Comparison of ENCODE assay signal across 16 mouse cellular contexts in the genomic region with DNA sequence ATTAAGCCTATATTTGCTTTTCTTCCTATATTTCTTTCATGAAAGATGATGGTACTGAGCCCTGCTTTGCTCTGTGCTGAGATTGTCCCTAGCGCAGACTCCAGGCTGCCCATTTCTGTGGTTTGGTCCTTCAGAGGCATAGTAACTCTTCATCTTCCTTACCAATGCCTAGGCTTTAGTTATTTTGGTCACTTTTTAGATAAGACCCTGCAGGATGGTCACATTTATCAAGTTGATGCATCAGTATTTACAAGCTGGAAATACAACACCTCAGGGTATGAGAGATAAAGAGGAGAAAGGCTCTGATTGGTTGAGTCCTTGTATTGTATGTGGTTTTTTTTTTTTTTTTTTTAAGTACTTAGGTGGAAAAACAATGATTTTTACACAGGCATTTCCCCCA. TPM values are rescaled to one million over a fixed set of nuclear protein-coding genes. Genes with fewer than 3 reads are reported as not detected.
A peak's percentile ranks its signal among the peaks of the same experiment; 100 is the strongest.
DNase-seq lines count a peak whose midpoint lies in the region; ATAC-seq and TF ChIP-seq lines count a peak whose summit lies in the region.
"Had no signal": no experiment of that assay in that cellular context is flagged by ENCODE, and none has a peak within 500 bp of the region (broad histone marks: within the 10 kb centered on the region; RNA-seq: fewer than 3 reads in every experiment).

No protein-coding gene starts in this region.

- no peaks in the 10 kb centered on the region for H3K36me3 ChIP-seq in kidney, postnatal 0 days (ENCODE audit: insufficient read depth, low read length)
- peaks cover 50% of the 10 kb centered on the region for H3K36me3 ChIP-seq in forebrain, embryonic 10.5 days (replicated peaks)
- H3K36me3 ChIP-seq in hindbrain, embryonic 14.5 days (replicated peaks; ENCODE audit: control insufficient read depth, insufficient read depth) = peaks cover 24% of the 10 kb centered on the region
- H3K36me3 ChIP-seq in neural tube, embryonic 12.5 days = peaks cover 24% of the 10 kb centered on the region
- H3K36me3 ChIP-seq: liver, embryonic 13.5 days; stomach, embryonic 15.5 days had no signal

- H3K9me3 ChIP-seq in kidney, postnatal 0 days (replicated peaks; ENCODE audit: low read length) = no peaks in the 10 kb centered on the region
- H3K9me3 ChIP-seq in forebrain, embryonic 10.5 days = no peaks in the 10 kb centered on the region
- no peaks in the 10 kb centered on the region for H3K9me3 ChIP-seq in hindbrain, embryonic 14.5 days (ENCODE audit: control insufficient read depth, low read length)
- H3K9me3 ChIP-seq in neural tube, embryonic 12.5 days = no peaks in the 10 kb centered on the region
- H3K9me3 ChIP-seq: liver, embryonic 13.5 days; stomach, embryonic 15.5 days had no signal

- no peak overlapping the region; the same call in 1 of the 2 replicates for H3K9ac ChIP-seq in kidney, postnatal 0 days (ENCODE audit: low read depth, low read length)
- H3K9ac ChIP-seq in hindbrain, embryonic 14.5 days = peak overlapping the region; percentile 85
- H3K9ac ChIP-seq in neural tube, embryonic 12.5 days = peak overlapping the region; percentile 67
- H3K9ac ChIP-seq: liver, embryonic 13.5 days; stomach, embryonic 15.5 days had no signal

- H3K27ac ChIP-seq in kidney, postnatal 0 days = no peak overlapping the region
- H3K27ac ChIP-seq in forebrain, embryonic 10.5 days = peak overlapping the region; percentile 99
- H3K27ac ChIP-seq in hindbrain, embryonic 14.5 days = peak overlapping the region; percentile 66
- no peak overlapping the region for H3K27ac ChIP-seq in neural tube, embryonic 12.5 days
- H3K27ac ChIP-seq: liver, embryonic 13.5 days; stomach, embryonic 15.5 days had no signal

- ATAC-seq in kidney, postnatal 0 days (replicated peaks; ENCODE audit: low FRiP score, low read depth) = no peak
- ATAC-seq in hindbrain, embryonic 14.5 days (ENCODE audit: low FRiP score) = no peak
- ATAC-seq in neural tube, embryonic 12.5 days (ENCODE audit: low FRiP score, low read depth) = no peak

- DNase-seq in kidney, postnatal 0 days (ENCODE audit: low spot score) = no peak
- DNase-seq in kidney, postnatal 25 days = no peak
- no peak for DNase-seq in forebrain, embryonic 10.5 days (ENCODE audit: extremely low spot score, low spot score)
- peak; percentile 35 for DNase-seq in hindbrain, embryonic 14.5 days (ENCODE audit: low spot score)
- DNase-seq in adrenal gland, adult 2 months = no peak
- no peak for DNase-seq in MN1 (ENCODE audit: low spot score)
- DNase-seq in ovary, adult 18-20 months (ENCODE audit: low spot score) = no peak
- DNase-seq: heart, adult 11 months; liver, embryonic 13.5 days; lung, postnatal 14 days; thymus, postnatal 4 days had no signal

- peaks cover 64% of the 10 kb centered on the region for H3K27me3 ChIP-seq in kidney, postnatal 0 days (ENCODE audit: insufficient read depth, low read length)
- H3K27me3 ChIP-seq in forebrain, embryonic 10.5 days (ENCODE audit: poor library complexity, severe bottlenecking) = peaks cover 94% of the 10 kb centered on the region
- H3K27me3 ChIP-seq in hindbrain, embryonic 14.5 days (ENCODE audit: control insufficient read depth, insufficient read depth, low read length) = no peaks in the 10 kb centered on the region
- H3K27me3 ChIP-seq in neural tube, embryonic 12.5 days (replicated peaks) = peaks cover 19% of the 10 kb centered on the region

- H3K4me1 ChIP-seq in kidney, postnatal 0 days (replicated peaks; ENCODE audit: insufficient read depth, low read length) = peaks cover 3% of the 10 kb centered on the region; the same call in 1 of the 2 replicates
- peaks cover 68% of the 10 kb centered on the region for H3K4me1 ChIP-seq in forebrain, embryonic 10.5 days
- peaks cover 34% of the 10 kb centered on the region for H3K4me1 ChIP-seq in hindbrain, embryonic 14.5 days (replicated peaks; ENCODE audit: control insufficient read depth, insufficient read depth, low read length)
- peaks cover 26% of the 10 kb centered on the region for H3K4me1 ChIP-seq in neural tube, embryonic 12.5 days

- H3K4me2 ChIP-seq in kidney, postnatal 0 days (ENCODE audit: low read length) = peak overlapping the region; percentile 48
- peak overlapping the region; percentile 99 for H3K4me2 ChIP-seq in hindbrain, embryonic 14.5 days (replicated peaks)
- H3K4me2 ChIP-seq in neural tube, embryonic 12.5 days (replicated peaks) = peak overlapping the region; percentile 92
- H3K4me2 ChIP-seq: liver, embryonic 13.5 days; stomach, embryonic 15.5 days had no signal

- 18% methylated on average over 1 of the region's 1 CpGs for whole genome bisulfite sequencing in kidney, postnatal 0 days
- 24% methylated on average over 1 of the region's 1 CpGs for WGBS in forebrain, embryonic 10.5 days
- WGBS in hindbrain, embryonic 14.5 days = 17% methylated on average over 1 of the region's 1 CpGs
- 8% methylated on average over 1 of the region's 1 CpGs for WGBS in neural tube, embryonic 12.5 days

- TF ChIP-seq CTCF in kidney, postnatal 0 days (IDR thresholded peaks at IDR 0.05; ENCODE audit: low read depth) = no peak

- peak overlapping the region; percentile 32 for H3K4me3 ChIP-seq in kidney, postnatal 0 days (replicated peaks; ENCODE audit: low read depth, low read length)
- peak overlapping the region; percentile 94 for H3K4me3 ChIP-seq in forebrain, embryonic 10.5 days
- peak overlapping the region; percentile 89 for H3K4me3 ChIP-seq in hindbrain, embryonic 14.5 days (replicated peaks; ENCODE audit: low read length)
- peak overlapping the region; percentile 43 for H3K4me3 ChIP-seq in neural tube, embryonic 12.5 days
- H3K4me3 ChIP-seq: liver, embryonic 13.5 days; myocyte; stomach, embryonic 15.5 days had no signal

RNA-seq across cellular contexts. Expression of gene Pou3f3, which starts 5.2 kb away (rescaled TPM):
- 12.4 and 13.2 TPM in 2 replicates for polyA plus RNA-seq in kidney, postnatal 0 days (2015; fragmentation: Nextera tagmentation; extraction: Ambion mirVana)
- polyA plus RNA-seq in forebrain, embryonic 10.5 days (2016; fragmentation: Nextera tagmentation; extraction: Ambion mirVana) = 13.4 and 14.4 TPM in 2 replicates
- 10.6 and 11.5 TPM in 2 replicates for polyA plus RNA-seq in hindbrain, embryonic 14.5 days (2014; fragmentation: Nextera tagmentation; extraction: Ambion mirVana)
- polyA plus RNA-seq in neural tube, embryonic 12.5 days (2016; fragmentation: Nextera tagmentation; extraction: Ambion mirVana) = 17.2 and 17.8 TPM in 2 replicates
- total RNA-seq in adrenal gland, adult 2 months (2021) = not detected
- polyA plus RNA-seq in adrenal gland, adult 2 months (2012; rRNA removed) = 0.02 TPM in 2 replicates
- total RNA-seq: adrenal gland, adult 18-20 months had no signal
- polyA plus RNA-seq: heart, postnatal 0 days; myocyte had no signal

Comparison
In these comparisons a context has a peak if more than half of its experiments do, and no peak if none do; other contexts are left out.
1. H3K27ac ChIP-seq: peak in forebrain, embryonic 10.5 days (single experiment) and hindbrain, embryonic 14.5 days (single experiment); none in kidney, postnatal 0 days (single experiment) and neural tube, embryonic 12.5 days (single experiment).
2. H3K4me2 ChIP-seq: peak in every context shown above with its lines; median percentile 99 in hindbrain, embryonic 14.5 days; 92 in neural tube, embryonic 12.5 days; 48 in kidney, postnatal 0 days.
3. H3K4me3 ChIP-seq: peak in every context shown above with its lines; median percentile 94 in forebrain, embryonic 10.5 days; 89 in hindbrain, embryonic 14.5 days; 43 in neural tube, embryonic 12.5 days; 32 in kidney, postnatal 0 days.
4. RNA of gene Pou3f3, which starts 5.2 kb away (polyA plus RNA-seq): 17.2 to 17.8 TPM in neural tube, embryonic 12.5 days, 13.4 to 14.4 TPM in forebrain, embryonic 10.5 days, 12.4 to 13.2 TPM in kidney, postnatal 0 days and 10.6 to 11.5 TPM in hindbrain, embryonic 14.5 days; 0.02 TPM in adrenal gland, adult 2 months; every median in the first group is over 10 times any median in the second.